Mouse (Mus musculus) B cell, adult 2 months (primary cell): Measurements from ENCODE around the gene Nanog.
"Not testable (repeated sequence)": the region's sequence is repeated elsewhere in the genome, so short reads cannot be mapped to it uniquely, and the experiment has no call there.

Experiments used
- DNase-seq, 2 experiments: peaks; one replicate each; pipeline ENCODE4 v3.0.0; 2022

Gene Nanog

GRCm38 (mm10) chr6:122707036-122707800 lies at the start of gene Nanog:
Gene Nanog (plus strand): TSS chr6:122707489.
- no peak for DNase-seq

GRCm38 (mm10) chr6:122657630-122658029 lies 49.7 kb upstream of the Nanog start:
- no peak for DNase-seq

GRCm38 (mm10) chr6:122659567-122659966 lies 47.7 kb upstream of the Nanog start:
- DNase-seq, result peak in 1 of 2 experiments; percentile 28

- peak; percentile 67 to 68 for DNase-seq
Observed at GRCm38 (mm10) chr6:122660601-122661379, 46.5 kb upstream of the Nanog start.

- DNase-seq, result no peak
Observed at GRCm38 (mm10) chr6:122662551-122663264, 44.6 kb upstream of the Nanog start.

GRCm38 (mm10) chr6:122663596-122664206 lies 43.6 kb upstream of the Nanog start:
- DNase-seq, result no peak

- no peak for DNase-seq
Observed at GRCm38 (mm10) chr6:122665866-122666265, 41.4 kb upstream of the Nanog start.

- no peak for DNase-seq
Observed at GRCm38 (mm10) chr6:122667715-122668114, 39.6 kb upstream of the Nanog start.

- DNase-seq, result no peak
Observed at GRCm38 (mm10) chr6:122668823-122669222, 38.5 kb upstream of the Nanog start.

- peak; percentile 89 to 91 for DNase-seq
Observed at GRCm38 (mm10) chr6:122669406-122670200, 37.7 kb upstream of the Nanog start.

- DNase-seq, result no peak
Observed at GRCm38 (mm10) chr6:122670201-122670551, 37.1 kb upstream of the Nanog start.

- DNase-seq, result no peak
Observed at GRCm38 (mm10) chr6:122670841-122671240, 36.4 kb upstream of the Nanog start.

- DNase-seq, result no peak
Observed at GRCm38 (mm10) chr6:122672746-122673145, 34.5 kb upstream of the Nanog start.

GRCm38 (mm10) chr6:122682646-122683045 lies 24.6 kb upstream of the Nanog start:
- no peak for DNase-seq

GRCm38 (mm10) chr6:122686709-122687108 lies 20.6 kb upstream of the Nanog start:
- DNase-seq, result no peak

- no peak for DNase-seq
Observed at GRCm38 (mm10) chr6:122689411-122690055, 17.8 kb upstream of the Nanog start.

GRCm38 (mm10) chr6:122690082-122690481 lies 17.2 kb upstream of the Nanog start:
- no peak for DNase-seq

GRCm38 (mm10) chr6:122695398-122695797 lies 11.9 kb upstream of the Nanog start:
- no peak for DNase-seq

GRCm38 (mm10) chr6:122699628-122700027 lies 7.7 kb upstream of the Nanog start:
- not testable (repeated sequence) for DNase-seq

- DNase-seq, result no peak
Observed at GRCm38 (mm10) chr6:122701816-122702215, 5.5 kb upstream of the Nanog start.

GRCm38 (mm10) chr6:122702480-122703124 lies 4.7 kb upstream of the Nanog start:
- DNase-seq, result no peak
